Comparison of ENCODE assay signal across 9 mouse cellular contexts in the genomic region with DNA sequence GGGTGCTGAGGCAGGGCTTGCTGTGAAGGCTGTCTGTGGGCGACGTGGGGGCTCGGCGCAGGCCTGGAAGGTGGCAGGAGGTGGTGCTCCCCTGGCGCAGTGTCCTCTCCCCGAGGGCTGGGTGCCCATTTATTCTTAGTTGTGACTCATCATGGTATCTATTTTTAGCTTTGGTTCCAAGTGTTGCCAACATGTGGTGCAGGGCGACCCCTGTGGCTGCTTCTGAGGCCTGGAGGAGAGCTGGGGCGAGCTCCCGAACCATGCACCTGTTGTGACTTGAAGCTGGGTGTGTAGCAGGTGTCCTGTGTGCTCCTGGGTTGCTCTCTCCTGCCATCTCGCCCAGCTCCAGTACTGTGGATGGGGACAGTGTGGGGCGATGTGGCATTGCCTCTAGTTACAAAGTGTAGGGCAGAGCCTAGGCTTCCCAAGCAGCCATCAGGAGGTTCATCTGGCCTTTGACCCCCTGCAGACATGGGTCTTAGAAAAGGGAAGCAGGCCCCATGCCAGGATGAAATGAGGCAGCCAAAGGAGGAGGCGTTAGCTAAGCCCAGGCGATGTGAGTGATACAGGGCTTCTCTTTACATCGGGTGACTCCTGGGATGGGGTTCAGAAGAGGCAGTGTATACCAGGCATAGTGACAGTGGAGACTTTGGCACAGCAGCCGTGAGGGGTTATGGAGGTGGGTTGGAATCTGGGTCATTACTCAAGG. TPM values are rescaled to one million over a fixed set of nuclear protein-coding genes. Genes with fewer than 3 reads are reported as not detected.
DNase-seq lines count a peak whose midpoint lies in the region; ATAC-seq and TF ChIP-seq lines count a peak whose summit lies in the region.
"Had no signal": no experiment of that assay in that cellular context is flagged by ENCODE, and none has a peak within 500 bp of the region (broad histone marks: within the 10 kb centered on the region; RNA-seq: fewer than 3 reads in every experiment).

No protein-coding gene starts in this region.

- TF ChIP-seq CTCF in liver, embryonic 14.5 days (IDR thresholded peaks at IDR 0.05; ENCODE audit: low read depth) = peak; percentile 16; the same call in 1 of the 2 replicates
- no peak for TF ChIP-seq CTCF in cortical plate, adult 2 months (IDR thresholded peaks at IDR 0.05; ENCODE audit: extremely low read depth, insufficient read depth, low read length)
- TF ChIP-seq CTCF in forebrain, postnatal 0 days (IDR thresholded peaks at IDR 0.05; ENCODE audit: low read depth) = no peak

- no peaks in the 10 kb centered on the region for H3K36me3 ChIP-seq in liver, embryonic 14.5 days (replicated peaks; ENCODE audit: control insufficient read depth, insufficient read depth, low read depth)
- no peaks in the 10 kb centered on the region; the same call in 1 of the 2 replicates for H3K36me3 ChIP-seq in splenic B cell, adult 2 months (ENCODE audit: control insufficient read depth, insufficient read depth, low read length, poor library complexity, severe bottlenecking)
- no peaks in the 10 kb centered on the region for H3K36me3 ChIP-seq in forebrain, postnatal 0 days (ENCODE audit: insufficient read depth)
- no peaks in the 10 kb centered on the region for H3K36me3 ChIP-seq in midbrain, embryonic 14.5 days (ENCODE audit: control insufficient read depth, insufficient read depth, low read length)
- H3K36me3 ChIP-seq: hindbrain, embryonic 15.5 days had no signal

- ATAC-seq in liver, embryonic 14.5 days (ENCODE audit: insufficient read depth) = no peak
- ATAC-seq in forebrain, postnatal 0 days = no peak
- no peak for ATAC-seq in midbrain, embryonic 14.5 days (ENCODE audit: low FRiP score, low TSS enrichment)

- no peak overlapping the region for H3K4me3 ChIP-seq in liver, embryonic 14.5 days (ENCODE audit: insufficient read depth in 1 of 2, low read depth in 2 of 2, low read length in 2 of 2)
- no peak overlapping the region for H3K4me3 ChIP-seq in cortical plate, adult 2 months (ENCODE audit: insufficient read depth, low read length)
- H3K4me3 ChIP-seq in forebrain, postnatal 0 days (ENCODE audit: low read depth, low read length) = no peak overlapping the region
- no peak overlapping the region for H3K4me3 ChIP-seq in midbrain, embryonic 14.5 days (replicated peaks; ENCODE audit: low read depth, low read length)
- H3K4me3 ChIP-seq: hindbrain, embryonic 15.5 days had no signal

- no peaks in the 10 kb centered on the region for H3K27me3 ChIP-seq in liver, embryonic 14.5 days (ENCODE audit: control insufficient read depth, insufficient read depth, low read length)
- no peaks in the 10 kb centered on the region; the same call in 1 of the 2 replicates for H3K27me3 ChIP-seq in splenic B cell, adult 2 months (ENCODE audit: control insufficient read depth, insufficient read depth, low read length, poor library complexity, severe bottlenecking)
- no peaks in the 10 kb centered on the region for H3K27me3 ChIP-seq in forebrain, postnatal 0 days (ENCODE audit: insufficient read depth, low read length)
- H3K27me3 ChIP-seq in midbrain, embryonic 14.5 days (ENCODE audit: control insufficient read depth, insufficient read depth, low read length) = no peaks in the 10 kb centered on the region
- H3K27me3 ChIP-seq: hindbrain, embryonic 15.5 days had no signal

- 64% methylated on average over 15 of the region's 15 CpGs for WGBS in liver, embryonic 14.5 days (ENCODE audit: insufficient replicate concordance)
- WGBS in forebrain, postnatal 0 days = 68% methylated on average over 15 of the region's 15 CpGs
- 76% methylated on average over 15 of the region's 15 CpGs for WGBS in midbrain, embryonic 14.5 days

- no peak overlapping the region for H3K27ac ChIP-seq in liver, embryonic 14.5 days
- H3K27ac ChIP-seq in cortical plate, adult 2 months (ENCODE audit: insufficient read depth, low read length) = peak overlapping the region; percentile 28
- no peak overlapping the region for H3K27ac ChIP-seq in forebrain, postnatal 0 days (ENCODE audit: low read depth, low read length)
- H3K27ac ChIP-seq in midbrain, embryonic 14.5 days (replicated peaks; ENCODE audit: low read depth, low read length) = no peak overlapping the region
- H3K27ac ChIP-seq: hindbrain, embryonic 15.5 days had no signal

- no peak for TF ChIP-seq EP300 in liver, embryonic 14.5 days (IDR thresholded peaks at IDR 0.05; ENCODE audit: low read depth)

- H3K4me1 ChIP-seq in liver, embryonic 14.5 days (replicated peaks; ENCODE audit: control insufficient read depth in 2 of 2, insufficient read depth in 2 of 2, low read length in 1 of 2) = peaks cover 0 to under 1% of the 10 kb centered on the region in 2 experiments; a peak in 1 of 4 replicates
- H3K4me1 ChIP-seq in cortical plate, adult 2 months (ENCODE audit: control insufficient read depth, insufficient read depth, low read length) = peaks cover 9% of the 10 kb centered on the region
- no peaks in the 10 kb centered on the region for H3K4me1 ChIP-seq in forebrain, postnatal 0 days (ENCODE audit: insufficient read depth)
- no peaks in the 10 kb centered on the region for H3K4me1 ChIP-seq in midbrain, embryonic 14.5 days (ENCODE audit: control insufficient read depth, insufficient read depth, low read length)

- no peak overlapping the region for H3K4me2 ChIP-seq in liver, embryonic 14.5 days (ENCODE audit: low read depth)
- no peak overlapping the region for H3K4me2 ChIP-seq in forebrain, postnatal 0 days (ENCODE audit: low read depth)
- H3K4me2 ChIP-seq in midbrain, embryonic 14.5 days (ENCODE audit: low read length) = no peak overlapping the region
- H3K4me2 ChIP-seq: hindbrain, embryonic 15.5 days had no signal

- TF ChIP-seq POLR2A in cortical plate, adult 2 months (IDR thresholded peaks at IDR 0.05; ENCODE audit: extremely low read depth, insufficient read depth, low read length) = no peak

- no peak overlapping the region for H3K9ac ChIP-seq in liver, embryonic 14.5 days (replicated peaks)
- no peak overlapping the region for H3K9ac ChIP-seq in forebrain, postnatal 0 days
- no peak overlapping the region for H3K9ac ChIP-seq in midbrain, embryonic 14.5 days (replicated peaks; ENCODE audit: low read length)
- H3K9ac ChIP-seq: hindbrain, embryonic 15.5 days had no signal

- no peak for DNase-seq in liver, embryonic 14.5 days (ENCODE audit: low read depth in 3 of 3, low spot score in 3 of 3)
- DNase-seq in liver = no peak
- DNase-seq in adrenal gland, adult 2 months = peak; percentile 83
- peak; percentile 81 for DNase-seq in heart, postnatal 4 days
- DNase-seq in splenic B cell, adult 2 months (ENCODE audit: low read depth, low spot score) = peak; percentile 38
- no peak for DNase-seq in forebrain, postnatal 0 days
- DNase-seq in midbrain, embryonic 14.5 days = no peak

- H3K9me3 ChIP-seq in liver, embryonic 14.5 days (ENCODE audit: control insufficient read depth, low read length) = no peaks in the 10 kb centered on the region
- H3K9me3 ChIP-seq in forebrain, postnatal 0 days (ENCODE audit: low read length) = no peaks in the 10 kb centered on the region
- no peaks in the 10 kb centered on the region for H3K9me3 ChIP-seq in midbrain, embryonic 14.5 days (ENCODE audit: control insufficient read depth, low read length)
- H3K9me3 ChIP-seq: hindbrain, embryonic 15.5 days had no signal

RNA-seq across cellular contexts. Expression of a gene that starts 23.0 kb away (rescaled TPM):
- 2.4 and 2.9 TPM in 2 replicates for polyA plus RNA-seq in liver, embryonic 14.5 days (2012; rRNA removed)
- polyA plus RNA-seq in liver, embryonic 14.5 days (2014; fragmentation: Nextera tagmentation; extraction: Ambion mirVana) = 3.2 and 3.7 TPM in 2 replicates
- 10 to 100 TPM; 14.7 to 24.5 TPM for total RNA-seq in adrenal gland, adult 2 months (2021)
- polyA plus RNA-seq in adrenal gland, adult 2 months (2012; rRNA removed) = 65.7 and 100.0 TPM in 2 replicates
- polyA plus RNA-seq in cortical plate, adult 2 months (2012; rRNA removed) = 11.1 and 11.4 TPM in 2 replicates
- total RNA-seq in heart, postnatal 4 days (2021) = 10 to 100 TPM; 50.3 to 53.1 TPM
- 4.1 and 5.5 TPM in 2 replicates for total RNA-seq in forebrain, postnatal 0 days (2014; rRNA removed)
- polyA plus RNA-seq in forebrain, postnatal 0 days (2015; fragmentation: Nextera tagmentation; extraction: Ambion mirVana) = 3.3 and 4.6 TPM in 2 replicates
- polyA plus RNA-seq in midbrain, embryonic 14.5 days (2014; fragmentation: Nextera tagmentation; extraction: Ambion mirVana) = 1.6 and 2.7 TPM in 2 replicates

RNA-seq across cellular contexts. Expression of a gene that starts 33.2 kb away (rescaled TPM):
- not detected in 2 replicates for polyA plus RNA-seq in liver, embryonic 14.5 days (2012; rRNA removed)
- not detected in 2 replicates for polyA plus RNA-seq in liver, embryonic 14.5 days (2014; fragmentation: Nextera tagmentation; extraction: Ambion mirVana)
- not detected for total RNA-seq in adrenal gland, adult 2 months (2021)
- 1.6 and 27.4 TPM in 2 replicates for polyA plus RNA-seq in adrenal gland, adult 2 months (2012; rRNA removed)
- not detected in 2 replicates for polyA plus RNA-seq in cortical plate, adult 2 months (2012; rRNA removed)
- total RNA-seq in heart, postnatal 4 days (2021) = not detected
- not detected in 2 replicates for total RNA-seq in forebrain, postnatal 0 days (2014; rRNA removed)
- polyA plus RNA-seq in forebrain, postnatal 0 days (2015; fragmentation: Nextera tagmentation; extraction: Ambion mirVana) = not detected in 2 replicates
- not detected in 2 replicates for polyA plus RNA-seq in midbrain, embryonic 14.5 days (2014; fragmentation: Nextera tagmentation; extraction: Ambion mirVana)

Comparison
In these comparisons a context has a peak if more than half of its experiments do, and no peak if none do; other contexts are left out.
1. DNase-seq: peak in adrenal gland, adult 2 months (single experiment), heart, postnatal 4 days (single experiment) and splenic B cell, adult 2 months (single experiment); none in liver, embryonic 14.5 days (0 of 3), liver (single experiment), forebrain, postnatal 0 days (single experiment) and midbrain, embryonic 14.5 days (single experiment).